Mouse (Mus musculus) hindbrain, embryonic 16.5 days (tissue): ENCODE data around the gene Lrrc58. TPM values are rescaled to one million over a fixed set of nuclear protein-coding genes. Genes with fewer than 3 reads are reported as not detected.

Experiments
- ATAC-seq: fragments of 200-750 bp; cut with Nextera tagmentation; 2 replicates; pipeline ENCODE4 v1.8.0; 2017; ENCODE audit warnings: moderate TSS enrichment, moderate library complexity
- H3K27ac ChIP-seq: fragments of 300-500 bp; sonication (generic); 2 replicates; pipeline ENCODE4 v1.5.1; 2014; ENCODE audit warnings: low read depth, mild to moderate bottlenecking, control low read depth, low read length, moderate library complexity
- H3K27me3 ChIP-seq: fragments of 300-500 bp; sonication (generic); replicated peaks from 2 replicates; pipeline ENCODE4 v1.6.1; 2014; ENCODE audit warnings: low read length; ENCODE audit not compliant: control insufficient read depth, insufficient read depth
- H3K36me3 ChIP-seq: fragments of 300-500 bp; sonication (generic); 2 replicates; pipeline ENCODE4 v1.6.1; 2014; ENCODE audit warnings: mild to moderate bottlenecking, low read length, moderate library complexity, mixed read lengths; ENCODE audit not compliant: control insufficient read depth, insufficient read depth
- H3K4me1 ChIP-seq: fragments of 300-500 bp; sonication (generic); 2 replicates; pipeline ENCODE4 v1.6.1; 2014; ENCODE audit warnings: low read depth, low read length; ENCODE audit not compliant: control insufficient read depth, insufficient read depth
- H3K4me2 ChIP-seq: fragments of 300-500 bp; sonication (generic); 2 replicates; pipeline ENCODE4 v1.6.1; 2014; ENCODE audit warnings: mild to moderate bottlenecking, low read length, control low read depth, moderate library complexity
- H3K4me3 ChIP-seq: fragments of 300-500 bp; sonication (generic); 2 replicates; pipeline ENCODE4 v1.5.1; 2014; ENCODE audit warnings: mild to moderate bottlenecking, low read length, control low read depth, moderate library complexity
- H3K9ac ChIP-seq: fragments of 300-500 bp; sonication (generic); 2 replicates; pipeline ENCODE4 v1.6.1; 2014; ENCODE audit warnings: low read depth, mild to moderate bottlenecking, control low read depth, low read length, moderate library complexity
- H3K9me3 ChIP-seq: fragments of 300-500 bp; sonication (generic); 2 replicates; pipeline ENCODE4 v1.6.1; 2014; ENCODE audit warnings: mild to moderate bottlenecking, low read length, moderate library complexity; ENCODE audit not compliant: control insufficient read depth
- WGBS: fragments of 180-500 bp; shearing (Covaris S2); extraction: QIAGEN DNeasy Blood & Tissue Kit; methylation state at CpG from one replicate; pipeline ENCODE4 v1.1.7; 2014; 5-methylcytosine and 5-hydroxymethylcytosine counted together
- polyA plus RNA-seq: library from polyadenylated mRNA; unstranded; fragments of >200 nt; fragmentation: Nextera tagmentation; extraction: Ambion mirVana; gene quantifications from 2 replicates; pipeline ENCODE4 v1.2.1, GENCODE M21; 2015

Lrrc58 gene
- polyA plus RNA-seq, 1 experiment from 2014 or later = 45.3 TPM

DNA sequence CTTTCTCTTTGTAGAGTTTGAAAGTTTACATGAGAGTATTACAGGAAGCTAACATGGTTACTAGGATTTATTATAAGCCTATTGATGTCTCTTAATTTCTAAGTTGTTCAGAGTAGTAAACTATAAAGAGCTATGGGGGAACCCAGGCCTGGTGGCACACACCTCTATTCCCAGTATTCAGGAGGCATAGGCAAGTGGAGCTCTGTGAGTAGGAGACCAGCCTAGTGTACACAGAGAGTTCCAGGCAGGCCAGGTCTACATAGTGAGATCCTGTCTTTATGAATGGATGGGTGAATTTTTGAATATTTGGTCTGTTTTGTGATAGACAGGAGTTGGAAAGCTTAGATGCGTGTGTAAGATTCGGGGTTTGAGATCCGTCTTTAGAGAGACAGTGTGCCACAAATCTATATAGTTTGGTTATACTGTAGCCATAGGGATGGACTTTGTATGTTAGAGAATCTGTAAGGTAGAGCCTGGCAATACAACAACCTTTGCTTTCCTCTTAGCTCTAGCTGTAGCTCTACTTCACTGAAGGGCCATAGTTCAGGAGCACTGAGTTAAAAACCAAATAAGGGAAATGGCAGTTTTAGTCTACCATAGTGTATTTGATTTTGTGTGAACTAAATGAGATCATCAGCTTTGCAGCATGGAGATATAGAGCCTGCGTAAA lies 11.7 kb downstream of the Lrrc58 start:
- H3K27me3 ChIP-seq = no peaks in the 10 kb centered on the region
- H3K9me3 ChIP-seq = no peaks in the 10 kb centered on the region
- 97% methylated on average over 4 of the region's 4 CpGs for WGBS
- H3K27ac ChIP-seq = no peak overlapping the region
- no peak overlapping the region for H3K4me3 ChIP-seq
- H3K4me2 ChIP-seq = no peak overlapping the region
- H3K9ac ChIP-seq = no peak overlapping the region
- H3K4me1 ChIP-seq = peaks cover 4% of the 10 kb centered on the region
- H3K36me3 ChIP-seq = peaks cover 21% of the 10 kb centered on the region
- no peak for ATAC-seq

DNA sequence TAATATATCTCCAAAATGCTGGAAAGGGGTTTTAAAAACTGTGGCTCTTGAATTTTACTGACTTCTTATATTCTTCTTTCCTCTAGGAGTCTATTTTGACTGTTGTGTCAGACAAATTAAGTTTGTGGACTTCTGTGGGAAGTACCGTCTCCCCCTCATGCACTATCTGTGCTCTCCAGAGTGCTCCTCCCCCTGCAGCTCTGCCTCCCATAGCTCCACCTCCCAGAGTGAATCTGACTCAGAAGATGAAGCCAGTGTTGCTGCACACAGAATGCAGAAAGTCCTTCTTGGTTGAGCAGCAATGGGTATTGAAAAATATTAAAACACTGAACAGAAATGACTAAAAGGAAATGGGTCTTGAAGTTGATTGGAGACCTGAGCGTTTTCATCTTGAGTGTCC lies 13.0 kb downstream of the Lrrc58 start:
- no peak overlapping the region for H3K4me3 ChIP-seq
- H3K9me3 ChIP-seq = no peaks in the 10 kb centered on the region
- no peak overlapping the region for H3K9ac ChIP-seq
- peaks cover 4% of the 10 kb centered on the region for H3K4me1 ChIP-seq
- ATAC-seq = no peak
- no peak overlapping the region for H3K4me2 ChIP-seq
- H3K27me3 ChIP-seq = no peaks in the 10 kb centered on the region
- H3K27ac ChIP-seq = no peak overlapping the region
- peaks cover 21% of the 10 kb centered on the region for H3K36me3 ChIP-seq
- WGBS = 90% methylated on average over 2 of the region's 2 CpGs

- Histone ChIP-seq H3K4me2 (no peak overlapping the region), H3K9me3 (no peaks in the 10 kb centered on the region), H3K36me3 (no peaks in the 10 kb centered on the region), H3K9ac (no peak overlapping the region), H3K27ac (no peak overlapping the region), H3K4me1 (no peaks in the 10 kb centered on the region), H3K4me3 (no peak overlapping the region), H3K27me3 (no peaks in the 10 kb centered on the region)
- WGBS = 92% methylated on average over 3 of the region's 3 CpGs
- ATAC-seq = no peak
These were observed 20.8 kb downstream of the Lrrc58 start for GRCm38 (mm10) chr16:37888986-37889385.

- WGBS = 28% methylated on average over 2 of the region's 2 CpGs
- H3K4me2 ChIP-seq = no peak overlapping the region
- H3K9ac ChIP-seq = no peak overlapping the region
- H3K27ac ChIP-seq = no peak overlapping the region
- no peaks in the 10 kb centered on the region for H3K9me3 ChIP-seq
- no peaks in the 10 kb centered on the region for H3K36me3 ChIP-seq
- ATAC-seq = no peak
- no peaks in the 10 kb centered on the region for H3K4me1 ChIP-seq
- H3K27me3 ChIP-seq = no peaks in the 10 kb centered on the region
- H3K4me3 ChIP-seq = no peak overlapping the region
These were observed 24.5 kb downstream of the Lrrc58 start for GRCm38 (mm10) chr16:37892667-37893066.

DNA sequence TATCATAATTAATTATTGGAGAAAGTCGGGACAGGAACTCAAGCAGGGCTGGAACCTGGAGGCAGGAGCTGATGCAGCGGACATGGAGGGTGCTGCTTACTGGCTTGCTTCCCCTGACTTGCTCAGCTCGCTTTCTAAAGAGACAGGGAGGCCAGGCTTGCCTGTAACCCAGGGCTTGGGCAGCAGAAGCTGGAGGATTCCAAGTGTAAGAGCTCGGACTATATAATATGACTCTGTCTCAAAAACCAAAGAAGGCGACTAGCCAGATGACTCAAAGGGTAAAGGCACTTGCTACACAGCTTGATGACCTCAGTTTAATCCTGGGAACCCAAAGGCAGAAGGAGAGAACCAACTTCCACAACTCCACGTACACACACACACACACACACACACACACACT lies 25.2 kb downstream of the Lrrc58 start:
- no peak overlapping the region for H3K27ac ChIP-seq
- ATAC-seq = no peak
- H3K4me2 ChIP-seq = no peak overlapping the region
- no peaks in the 10 kb centered on the region for H3K9me3 ChIP-seq
- H3K4me3 ChIP-seq = no peak overlapping the region
- H3K9ac ChIP-seq = no peak overlapping the region
- H3K36me3 ChIP-seq = no peaks in the 10 kb centered on the region
- no peaks in the 10 kb centered on the region for H3K4me1 ChIP-seq
- WGBS = 63% methylated on average over 6 of the region's 6 CpGs
- no peaks in the 10 kb centered on the region for H3K27me3 ChIP-seq

DNA sequence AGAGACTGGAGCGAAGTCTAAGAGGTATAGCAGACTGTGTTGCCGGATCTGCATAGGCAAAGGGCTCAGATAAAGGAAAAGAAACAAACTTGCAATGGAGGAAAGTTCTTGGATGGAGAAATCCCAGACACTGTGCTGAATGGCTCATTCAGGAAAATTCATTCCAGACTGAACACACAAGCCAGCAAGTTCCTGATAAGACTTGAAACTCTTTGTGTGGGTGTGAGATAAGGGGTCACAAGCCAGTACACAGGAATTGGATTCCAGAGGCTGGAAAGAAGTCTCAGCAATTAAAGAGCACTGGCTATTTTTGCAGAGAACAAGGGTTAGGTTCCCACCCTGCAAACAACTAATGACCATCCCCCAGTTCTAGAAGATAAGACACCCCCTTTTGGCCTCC lies 25.8 kb downstream of the Lrrc58 start:
- ATAC-seq = no peak
- Histone ChIP-seq H3K36me3 (no peaks in the 10 kb centered on the region), H3K4me1 (no peaks in the 10 kb centered on the region), H3K9ac (no peak overlapping the region), H3K27ac (no peak overlapping the region), H3K27me3 (no peaks in the 10 kb centered on the region), H3K9me3 (no peaks in the 10 kb centered on the region), H3K4me2 (no peak overlapping the region), H3K4me3 (no peak overlapping the region)
- 94% methylated on average over 2 of the region's 2 CpGs for WGBS

GRCm38 (mm10) chr16:37898790-37899189 lies 30.6 kb downstream of the Lrrc58 start:
- Histone ChIP-seq H3K27ac (no peak overlapping the region), H3K4me3 (no peak overlapping the region), H3K4me2 (no peak overlapping the region), H3K4me1 (no peaks in the 10 kb centered on the region), H3K36me3 (no peaks in the 10 kb centered on the region), H3K9me3 (no peaks in the 10 kb centered on the region), H3K9ac (no peak overlapping the region), H3K27me3 (no peaks in the 10 kb centered on the region)
- ATAC-seq = no peak
- WGBS = 83% methylated on average over 5 of the region's 5 CpGs

GRCm38 (mm10) chr16:37899357-37899756 lies 31.2 kb downstream of the Lrrc58 start:
- 35% methylated on average over 2 of the region's 2 CpGs for WGBS
- H3K27me3 ChIP-seq = no peaks in the 10 kb centered on the region
- H3K9me3 ChIP-seq = peaks cover 2% of the 10 kb centered on the region; the same call in 1 of the 2 replicates
- no peaks in the 10 kb centered on the region for H3K4me1 ChIP-seq
- H3K4me3 ChIP-seq = no peak overlapping the region
- no peaks in the 10 kb centered on the region for H3K36me3 ChIP-seq
- H3K27ac ChIP-seq = no peak overlapping the region
- no peak overlapping the region for H3K4me2 ChIP-seq
- no peak overlapping the region for H3K9ac ChIP-seq
- peak; percentile 34; the same call in 1 of the 2 replicates for ATAC-seq

DNA sequence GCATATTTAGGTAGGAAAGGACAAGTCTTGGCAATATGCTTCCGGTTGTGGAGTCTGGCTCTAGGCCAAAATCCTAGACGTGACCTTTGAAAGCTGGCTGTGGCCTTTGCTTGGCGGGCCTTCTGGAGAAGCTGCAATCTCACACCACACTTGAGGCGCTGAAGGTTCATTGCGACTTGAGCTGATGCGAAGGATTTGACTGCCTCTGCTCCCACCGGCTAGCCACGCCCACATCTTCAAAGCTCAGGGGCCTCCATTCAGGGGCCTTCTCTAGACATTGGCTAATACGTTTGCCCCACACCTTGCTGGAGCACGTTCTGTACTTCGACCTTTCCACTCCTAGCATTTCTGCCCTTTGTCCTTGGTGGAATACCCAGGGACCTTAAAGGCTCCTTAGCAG lies 33.1 kb downstream of the Lrrc58 start:
- Histone ChIP-seq H3K9ac (no peak overlapping the region), H3K4me3 (no peak overlapping the region), H3K36me3 (no peaks in the 10 kb centered on the region), H3K4me1 (no peaks in the 10 kb centered on the region), H3K27me3 (no peaks in the 10 kb centered on the region), H3K27ac (no peak overlapping the region), H3K9me3 (peaks cover 2% of the 10 kb centered on the region; the same call in 1 of the 2 replicates), H3K4me2 (no peak overlapping the region)
- WGBS = 51% methylated on average over 11 of the region's 11 CpGs
- no peak for ATAC-seq
